Mouse (Mus musculus): Measurements from ENCODE around the gene Lcn2. TPM values are rescaled to one million over a fixed set of nuclear protein-coding genes. Genes with fewer than 3 reads are reported as not detected.

Gene Lcn2
- polyA plus RNA-seq, 1 experiment = 32.0 TPM

DNA sequence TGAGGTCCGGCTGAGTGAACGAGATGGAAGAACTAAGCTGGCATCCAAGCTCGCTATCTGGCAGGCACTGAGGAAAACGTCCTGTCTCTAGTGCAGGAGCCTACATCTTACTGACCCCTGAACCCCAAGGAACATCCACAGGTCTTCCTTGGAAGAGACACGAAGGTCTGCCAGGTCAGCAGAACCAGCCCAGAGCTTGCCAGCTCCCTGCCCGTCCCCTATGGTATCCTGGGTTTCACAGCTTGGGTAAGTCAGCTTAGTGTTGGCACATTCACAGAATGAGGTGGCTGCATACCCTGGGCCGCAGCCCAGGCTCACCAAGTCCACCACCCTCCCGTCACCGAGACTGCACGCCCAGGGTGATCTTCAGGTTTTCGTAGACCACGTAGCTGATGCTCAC, 27.7 kb upstream of the Lcn2 start:
- no peak for TF ChIP-seq FLI1 (IDR thresholded peaks at IDR 0.05; ENCODE audit: low read length)
- no peak for TF ChIP-seq GATA1 (IDR thresholded peaks at IDR 0.05; ENCODE audit: borderline replicate concordance, low read length)
- Histone ChIP-seq H3K27me3 (replicated peaks) (peaks cover under 1% of the 10 kb centered on the region), H3K36me3 (replicated peaks; ENCODE audit: low read length) (peaks cover 75% of the 10 kb centered on the region), H3K9me3 (no peaks in the 10 kb centered on the region), H3K4me3 (replicated peaks) (no peak overlapping the region), H3K4me1 (peaks cover 8% of the 10 kb centered on the region; the same call in 1 of the 2 replicates)

DNA sequence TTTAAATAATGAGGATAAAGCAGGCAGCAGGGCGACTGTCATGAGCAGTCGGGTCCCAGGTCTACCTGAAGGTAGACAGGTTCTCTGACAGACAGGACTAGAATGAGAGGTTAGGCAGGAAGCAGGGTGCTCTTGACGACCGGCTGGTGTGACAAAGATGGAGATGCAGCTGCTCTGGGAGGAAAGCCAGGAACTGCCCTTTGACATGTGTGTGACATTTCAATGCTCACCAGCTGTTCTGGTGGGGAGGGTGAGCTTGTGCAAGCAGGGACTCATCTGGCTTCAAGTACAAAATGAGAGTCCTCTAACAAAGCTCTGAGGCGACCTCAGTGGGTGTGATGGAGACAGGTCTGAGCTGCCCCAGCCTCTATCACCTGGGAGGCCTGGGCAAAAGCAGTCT, 25.9 kb upstream of the Lcn2 start:
- Histone ChIP-seq H3K27me3 (replicated peaks) (peaks cover 4% of the 10 kb centered on the region), H3K4me3 (replicated peaks) (no peak overlapping the region), H3K4me1 (peaks cover 4% of the 10 kb centered on the region; the same call in 1 of the 2 replicates), H3K9me3 (no peaks in the 10 kb centered on the region), H3K36me3 (replicated peaks; ENCODE audit: low read length) (peaks cover 56% of the 10 kb centered on the region)
- TF ChIP-seq FLI1 (IDR thresholded peaks at IDR 0.05; ENCODE audit: low read length) = no peak
- TF ChIP-seq GATA1 (IDR thresholded peaks at IDR 0.05; ENCODE audit: borderline replicate concordance, low read length) = no peak

DNA sequence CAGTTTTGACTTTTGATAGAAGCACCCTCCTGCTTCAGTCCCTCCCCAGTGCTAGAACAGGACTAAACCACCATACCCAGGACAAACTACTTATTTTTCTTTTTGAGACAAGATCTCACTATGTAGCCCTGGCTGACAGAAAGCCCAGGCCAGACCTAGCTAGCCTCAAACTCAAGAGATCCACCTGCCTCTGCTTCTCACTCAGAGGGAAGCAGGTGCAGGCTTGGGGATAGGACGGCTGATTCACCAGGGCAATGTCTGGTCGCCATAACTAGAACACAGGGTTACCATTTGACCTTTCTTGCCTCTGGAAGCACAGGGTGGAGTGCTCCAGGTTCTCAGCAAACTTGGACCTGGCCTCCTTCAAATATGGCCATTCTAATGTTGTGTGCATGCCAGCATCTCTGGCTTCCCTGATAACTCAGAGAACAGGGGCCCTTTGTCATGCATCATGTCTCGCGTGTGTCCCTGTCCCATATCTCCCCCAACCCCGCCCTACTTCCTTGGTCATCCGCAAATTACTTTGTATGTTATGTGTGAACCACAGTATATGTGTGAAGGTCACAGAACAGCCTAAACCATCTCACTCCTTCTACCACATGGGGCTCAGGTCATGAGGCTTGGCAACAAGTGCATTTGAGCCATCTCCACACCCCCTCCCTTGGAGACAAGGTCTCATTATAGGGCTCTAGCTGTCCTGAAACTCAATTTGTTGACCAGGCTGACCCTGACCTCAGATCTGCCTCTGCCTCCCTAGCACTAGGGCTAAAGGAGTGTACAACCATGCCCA, 24.9 kb upstream of the Lcn2 start:
- H3K4me1 ChIP-seq = peaks cover 4% of the 10 kb centered on the region; the same call in 1 of the 2 replicates
- peaks cover 46% of the 10 kb centered on the region for H3K36me3 ChIP-seq (replicated peaks; ENCODE audit: low read length)
- TF ChIP-seq FLI1 (IDR thresholded peaks at IDR 0.05; ENCODE audit: low read length) = no peak
- no peak for TF ChIP-seq GATA1 (IDR thresholded peaks at IDR 0.05; ENCODE audit: borderline replicate concordance, low read length)
- peaks cover 10% of the 10 kb centered on the region for H3K27me3 ChIP-seq (replicated peaks)
- no peak overlapping the region for H3K4me3 ChIP-seq (replicated peaks)
- H3K9me3 ChIP-seq = peaks cover 3% of the 10 kb centered on the region; the same call in 1 of the 2 replicates

DNA sequence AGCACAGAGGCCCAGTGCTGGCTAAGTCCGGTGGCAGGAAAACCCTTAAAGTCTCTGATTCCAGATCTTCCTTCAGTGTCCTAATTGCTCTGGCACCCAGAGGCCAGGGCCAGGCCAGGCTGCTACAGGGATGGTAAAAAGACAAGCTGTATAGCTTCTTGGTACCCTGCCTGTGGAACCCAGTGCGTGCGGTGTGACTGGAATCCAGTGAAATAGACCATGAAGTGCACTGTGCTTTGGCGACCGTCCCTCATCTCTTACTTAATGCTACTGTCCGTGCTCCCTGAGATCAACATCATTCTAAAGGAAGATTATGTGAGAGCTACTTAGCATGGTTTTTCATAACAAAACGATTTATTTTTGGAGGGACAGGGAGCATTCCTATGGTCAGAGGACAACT, 23.4 kb upstream of the Lcn2 start:
- H3K4me1 ChIP-seq = peaks cover 4% of the 10 kb centered on the region; the same call in 1 of the 2 replicates
- peaks cover 3% of the 10 kb centered on the region; the same call in 1 of the 2 replicates for H3K9me3 ChIP-seq
- H3K4me3 ChIP-seq (replicated peaks) = no peak overlapping the region
- peaks cover 21% of the 10 kb centered on the region for H3K27me3 ChIP-seq (replicated peaks)
- TF ChIP-seq GATA1 (IDR thresholded peaks at IDR 0.05; ENCODE audit: borderline replicate concordance, low read length) = no peak
- no peak for TF ChIP-seq FLI1 (IDR thresholded peaks at IDR 0.05; ENCODE audit: low read length)
- H3K36me3 ChIP-seq (replicated peaks; ENCODE audit: low read length) = peaks cover 31% of the 10 kb centered on the region

DNA sequence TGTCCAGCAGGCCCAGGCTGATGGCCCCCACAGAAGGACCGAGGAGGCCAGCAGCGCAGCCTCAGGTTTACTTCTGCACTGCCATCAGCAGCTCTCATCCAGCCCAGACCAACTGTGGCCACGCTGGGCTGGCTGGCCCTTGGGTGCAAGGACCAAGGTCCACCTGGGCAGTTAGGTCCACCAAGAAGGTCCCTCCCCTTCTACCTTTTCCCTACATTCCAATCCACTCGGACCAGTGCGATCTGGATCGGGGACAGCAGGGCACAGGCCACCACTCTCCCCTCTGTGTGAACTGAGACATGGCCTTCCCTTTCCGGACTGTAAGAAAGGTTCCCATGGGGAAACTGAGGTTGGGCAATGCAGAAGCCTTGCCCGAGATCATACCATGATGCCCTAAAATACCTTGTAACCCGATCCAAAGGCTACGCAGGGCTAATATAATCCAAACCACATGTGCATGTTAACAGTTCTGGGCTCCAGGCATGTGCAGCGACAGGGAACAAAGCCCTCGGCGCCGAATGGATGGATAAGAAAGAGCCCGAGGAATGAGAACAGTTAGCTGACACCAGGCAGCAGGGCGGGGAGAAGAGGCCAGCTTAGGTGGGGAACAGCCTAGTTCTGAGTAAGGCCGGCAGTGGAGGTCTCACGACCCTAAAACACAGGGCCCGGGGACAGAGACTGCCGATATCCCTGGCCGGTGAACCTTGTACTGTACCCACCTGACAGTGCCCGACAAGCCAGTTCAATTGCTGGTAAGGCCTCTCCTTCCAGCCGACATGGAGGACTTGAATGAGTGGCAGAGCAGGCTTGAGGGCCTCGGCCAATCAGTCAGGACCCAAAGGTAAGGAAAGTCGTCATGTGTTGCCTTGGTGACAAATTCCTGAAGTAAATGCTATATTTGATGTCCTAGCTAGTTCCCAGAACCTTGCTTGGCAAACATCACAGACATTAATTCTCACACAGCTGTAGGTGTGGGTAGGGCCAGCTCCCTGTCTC, 20.7 kb upstream of the Lcn2 start:
- peaks cover 4% of the 10 kb centered on the region; the same call in 1 of the 2 replicates for H3K4me1 ChIP-seq
- H3K36me3 ChIP-seq (replicated peaks; ENCODE audit: low read length) = peaks cover 4% of the 10 kb centered on the region
- no peak overlapping the region for H3K4me3 ChIP-seq (replicated peaks)
- H3K9me3 ChIP-seq = peaks cover 3% of the 10 kb centered on the region; the same call in 1 of the 2 replicates
- TF ChIP-seq GATA1 (IDR thresholded peaks at IDR 0.05; ENCODE audit: borderline replicate concordance, low read length) (no peak), FLI1 (IDR thresholded peaks at IDR 0.05; ENCODE audit: low read length) (no peak)
- peaks cover 21% of the 10 kb centered on the region for H3K27me3 ChIP-seq (replicated peaks)

DNA sequence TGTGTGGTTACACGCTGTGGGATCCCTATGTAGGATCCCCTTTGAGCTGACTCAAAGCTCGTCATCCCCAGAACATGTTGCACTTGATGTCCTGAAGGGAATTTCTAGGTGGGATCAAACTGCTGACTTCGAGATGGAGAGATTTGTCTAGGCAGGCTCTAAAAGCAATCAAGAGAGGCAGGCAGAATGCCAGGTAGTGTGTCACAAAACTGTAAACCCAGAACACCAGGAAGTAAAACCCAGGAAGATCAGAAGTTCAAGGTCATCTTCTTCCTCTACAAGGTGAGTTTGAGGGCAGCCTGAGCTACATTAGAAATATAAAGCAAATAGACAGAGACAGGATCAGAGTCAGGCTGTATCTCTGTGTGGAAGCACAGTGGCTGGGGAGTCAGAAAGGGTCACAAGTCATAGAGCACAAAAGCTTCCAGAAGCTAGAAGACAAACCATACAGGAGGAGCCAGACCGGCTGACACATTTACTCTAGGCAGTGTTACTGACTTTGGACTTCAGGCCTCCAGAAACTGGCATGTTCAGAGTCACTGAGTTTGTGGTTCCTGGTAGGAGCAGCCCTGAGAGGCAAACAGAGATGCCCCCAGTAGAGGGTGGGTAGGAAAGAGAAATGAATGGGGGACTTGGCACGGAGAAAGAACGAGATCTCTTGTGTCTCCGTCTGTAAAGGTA, 19.2 kb upstream of the Lcn2 start:
- Histone ChIP-seq H3K27me3 (replicated peaks) (peaks cover 21% of the 10 kb centered on the region), H3K4me3 (replicated peaks) (no peak overlapping the region), H3K4me1 (no peaks in the 10 kb centered on the region), H3K9me3 (peaks cover 3% of the 10 kb centered on the region; the same call in 1 of the 2 replicates), H3K36me3 (replicated peaks; ENCODE audit: low read length) (peaks cover 10% of the 10 kb centered on the region)
- TF ChIP-seq GATA1 (IDR thresholded peaks at IDR 0.05; ENCODE audit: borderline replicate concordance, low read length) (no peak), FLI1 (IDR thresholded peaks at IDR 0.05; ENCODE audit: low read length) (no peak)

DNA sequence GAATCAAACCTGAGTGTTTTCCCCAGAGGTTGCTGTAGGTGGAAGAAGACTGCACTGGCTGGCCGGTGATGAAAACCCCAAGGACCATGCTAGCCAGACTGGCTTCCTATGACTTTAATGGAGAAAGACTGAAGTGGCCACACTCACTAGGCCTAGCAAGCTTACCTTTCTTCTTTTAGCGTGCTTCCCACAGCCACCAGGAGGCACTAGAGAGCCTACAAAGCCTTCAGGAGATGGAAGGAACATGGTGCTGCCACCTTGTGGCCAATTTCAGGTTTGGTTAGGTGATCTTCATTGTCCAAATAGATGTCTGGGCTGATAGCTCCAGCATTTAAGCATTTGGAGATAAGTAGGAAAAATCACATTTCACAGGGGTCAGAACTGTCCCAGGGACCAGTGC, 16.6 kb upstream of the Lcn2 start:
- Histone ChIP-seq H3K36me3 (replicated peaks; ENCODE audit: low read length) (peaks cover 35% of the 10 kb centered on the region), H3K27me3 (replicated peaks) (peaks cover 19% of the 10 kb centered on the region), H3K4me3 (replicated peaks) (no peak overlapping the region), H3K4me1 (no peaks in the 10 kb centered on the region), H3K9me3 (peaks cover 3% of the 10 kb centered on the region; the same call in 1 of the 2 replicates)
- TF ChIP-seq FLI1 (IDR thresholded peaks at IDR 0.05; ENCODE audit: low read length) (no peak), GATA1 (IDR thresholded peaks at IDR 0.05; ENCODE audit: borderline replicate concordance, low read length) (no peak)

DNA sequence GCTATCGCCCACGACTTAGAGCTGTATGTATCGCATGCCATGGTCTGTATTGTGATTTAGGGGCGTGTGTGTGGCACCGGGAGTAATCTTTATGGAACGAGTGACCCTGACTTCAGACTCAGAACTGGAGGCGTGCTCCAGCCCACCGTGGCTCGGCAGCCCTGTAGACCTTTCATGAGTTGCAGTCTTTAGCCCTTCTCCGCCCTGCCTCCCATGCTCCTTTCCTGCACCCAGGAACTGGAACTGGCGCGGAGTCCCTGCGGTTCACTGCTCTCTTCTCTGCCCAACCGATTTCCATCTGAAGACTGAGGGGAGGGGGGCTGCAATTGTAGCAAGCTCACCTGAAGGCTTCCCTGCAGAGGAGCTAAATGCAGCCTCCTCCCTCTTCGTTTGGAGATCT, 8.6 kb upstream of the Lcn2 start:
- TF ChIP-seq GATA1 (IDR thresholded peaks at IDR 0.05; ENCODE audit: borderline replicate concordance, low read length) (no peak), FLI1 (IDR thresholded peaks at IDR 0.05; ENCODE audit: low read length) (no peak)
- Histone ChIP-seq H3K4me3 (replicated peaks) (peak overlapping the region; percentile 99), H3K4me1 (peaks cover 35% of the 10 kb centered on the region), H3K9me3 (no peaks in the 10 kb centered on the region), H3K36me3 (replicated peaks; ENCODE audit: low read length) (peaks cover 39% of the 10 kb centered on the region), H3K27me3 (replicated peaks) (peaks cover 10% of the 10 kb centered on the region)

Measured in megakaryocyte, embryonic 14.5 days (primary cell).